Mouse (Mus musculus): ENCODE data around the gene Arsk. TPM values are rescaled to one million over a fixed set of nuclear protein-coding genes. Genes with fewer than 3 reads are reported as not detected.

The Arsk gene
- total and polyA plus RNA-seq, 3 experiments, result 2.7 to 4.3 TPM; not detected in 1

- H3K27ac ChIP-seq (ENCODE audit: control insufficient read depth, low read depth, low read length), result no peak overlapping the region
- H3K9ac ChIP-seq (ENCODE audit: control insufficient read depth, low read depth, low read length, poor library complexity, severe bottlenecking), result no peak overlapping the region
- H3K9me3 ChIP-seq (replicated peaks; ENCODE audit: insufficient read depth, low read length), result no peaks in the 10 kb centered on the region
- no peaks in the 10 kb centered on the region for H3K4me1 ChIP-seq (ENCODE audit: control insufficient read depth in 1 of 2, insufficient read depth in 2 of 2, low read length in 2 of 2)
- H3K36me3 ChIP-seq (ENCODE audit: control insufficient read depth in 1 of 2, insufficient read depth in 2 of 2, low read length in 2 of 2), result no peaks in the 10 kb centered on the region
- no peak overlapping the region for H3K4me3 ChIP-seq (ENCODE audit: control insufficient read depth in 1 of 2, insufficient read depth in 1 of 2, low read depth in 2 of 2, low read length in 2 of 2)
- TF ChIP-seq BHLHE40 (IDR thresholded peaks at IDR 0.05; ENCODE audit: borderline replicate concordance, low read depth, low read length) (no peak), CHD1 (IDR thresholded peaks at IDR 0.05; ENCODE audit: low read depth, low read length) (no peak), UBTF (IDR thresholded peaks at IDR 0.05; ENCODE audit: borderline replicate concordance, insufficient read depth, low read depth, low read length) (no peak), TBP (IDR thresholded peaks at IDR 0.05; ENCODE audit: low read depth, low read length) (no peak)
- no peaks in the 10 kb centered on the region for H3K27me3 ChIP-seq (ENCODE audit: control insufficient read depth in 1 of 2, insufficient read depth in 2 of 2, low read length in 2 of 2)
- no peaks in the 10 kb centered on the region for H3K79me2 ChIP-seq (ENCODE audit: control insufficient read depth, insufficient read depth, low read length, poor library complexity)
- DNase-seq (ENCODE audit: low read depth, low spot score), result no peak
Measured at GRCm38 (mm10) chr13:76062126-76062525, 36.3 kb downstream of the Arsk start.

GRCm38 (mm10) chr13:76059591-76059990 is 38.9 kb downstream of the Arsk start:
- no peaks in the 10 kb centered on the region for H3K27me3 ChIP-seq (ENCODE audit: control insufficient read depth in 1 of 2, insufficient read depth in 2 of 2, low read length in 2 of 2)
- no peak overlapping the region for H3K27ac ChIP-seq (ENCODE audit: control insufficient read depth, low read depth, low read length)
- no peaks in the 10 kb centered on the region for H3K9me3 ChIP-seq (replicated peaks; ENCODE audit: insufficient read depth, low read length)
- H3K4me3 ChIP-seq (ENCODE audit: control insufficient read depth in 1 of 2, insufficient read depth in 1 of 2, low read depth in 2 of 2, low read length in 2 of 2), result no peak overlapping the region
- no peaks in the 10 kb centered on the region for H3K79me2 ChIP-seq (ENCODE audit: control insufficient read depth, insufficient read depth, low read length, poor library complexity)
- H3K9ac ChIP-seq (ENCODE audit: control insufficient read depth, low read depth, low read length, poor library complexity, severe bottlenecking), result no peak overlapping the region
- no peaks in the 10 kb centered on the region for H3K36me3 ChIP-seq (ENCODE audit: control insufficient read depth in 1 of 2, insufficient read depth in 2 of 2, low read length in 2 of 2)
- TF ChIP-seq ELF1 (IDR thresholded peaks at IDR 0.05; ENCODE audit: low read depth, low read length) (no peak), RAD21 (IDR thresholded peaks at IDR 0.05; ENCODE audit: low read depth, low read length) (no peak), ZC3H11A (IDR thresholded peaks at IDR 0.05; ENCODE audit: low read depth, low read length) (no peak)
- no peaks in the 10 kb centered on the region for H3K4me1 ChIP-seq (ENCODE audit: control insufficient read depth in 1 of 2, insufficient read depth in 2 of 2, low read length in 2 of 2)
- DNase-seq (ENCODE audit: low read depth, low spot score), result no peak

- H3K27ac ChIP-seq (ENCODE audit: control insufficient read depth, low read depth, low read length), result no peak overlapping the region
- H3K9ac ChIP-seq (ENCODE audit: control insufficient read depth, low read depth, low read length, poor library complexity, severe bottlenecking), result no peak overlapping the region
- H3K9me3 ChIP-seq (replicated peaks; ENCODE audit: insufficient read depth, low read length), result no peaks in the 10 kb centered on the region
- no peaks in the 10 kb centered on the region for H3K4me1 ChIP-seq (ENCODE audit: control insufficient read depth in 1 of 2, insufficient read depth in 2 of 2, low read length in 2 of 2)
- no peaks in the 10 kb centered on the region for H3K79me2 ChIP-seq (ENCODE audit: control insufficient read depth, insufficient read depth, low read length, poor library complexity)
- no peak for DNase-seq (ENCODE audit: low read depth, low spot score)
- H3K36me3 ChIP-seq (ENCODE audit: control insufficient read depth in 1 of 2, insufficient read depth in 2 of 2, low read length in 2 of 2), result no peaks in the 10 kb centered on the region
- H3K27me3 ChIP-seq (ENCODE audit: control insufficient read depth in 1 of 2, insufficient read depth in 2 of 2, low read length in 2 of 2), result no peaks in the 10 kb centered on the region
- no peak overlapping the region for H3K4me3 ChIP-seq (ENCODE audit: control insufficient read depth in 1 of 2, insufficient read depth in 1 of 2, low read depth in 2 of 2, low read length in 2 of 2)
- TF ChIP-seq MAZ (IDR thresholded peaks at IDR 0.05; ENCODE audit: low read depth, low read length) (no peak), POLR2A (IDR thresholded peaks at IDR 0.05; ENCODE audit: control insufficient read depth in 1 of 2, insufficient read depth in 1 of 2, low read depth in 1 of 2, low read length in 2 of 2, poor library complexity in 1 of 2) (no peak), BHLHE40 (IDR thresholded peaks at IDR 0.05; ENCODE audit: borderline replicate concordance, low read depth, low read length) (no peak), RAD21 (IDR thresholded peaks at IDR 0.05; ENCODE audit: low read depth, low read length) (no peak), POLR2AphosphoS5 (IDR thresholded peaks at IDR 0.05; ENCODE audit: borderline replicate concordance, low read depth, low read length) (no peak), CHD2 (IDR thresholded peaks at IDR 0.05; ENCODE audit: low read length) (no peak), TAL1 (IDR thresholded peaks at IDR 0.05; ENCODE audit: low read length) (no peak), E2F4 (IDR thresholded peaks at IDR 0.05; ENCODE audit: borderline replicate concordance, low read depth, low read length) (no peak), HCFC1 (IDR thresholded peaks at IDR 0.05; ENCODE audit: low read depth, low read length) (no peak), GATA1 (IDR thresholded peaks at IDR 0.05; ENCODE audit: low read depth, low read length) (no peak), GABPA (IDR thresholded peaks at IDR 0.05; ENCODE audit: low read depth, low read length) (no peak), JUND (IDR thresholded peaks at IDR 0.05; ENCODE audit: low read depth, low read length) (no peak), ETS1 (IDR thresholded peaks at IDR 0.05; ENCODE audit: low read depth, low read length) (no peak), USF1 (IDR thresholded peaks at IDR 0.05; ENCODE audit: low read depth, low read length) (no peak), ZC3H11A (IDR thresholded peaks at IDR 0.05; ENCODE audit: low read depth, low read length) (no peak), CTCF (IDR thresholded peaks at IDR 0.05 in 2 of 3, conservative IDR thresholded peaks at IDR 0.05 in 1 of 3; ENCODE audit: control insufficient read depth in 1 of 3, insufficient read depth in 1 of 3, low read depth in 2 of 3, low read length in 3 of 3, poor library complexity in 1 of 3, severe bottlenecking in 1 of 3) (no peak), ZMIZ1 (IDR thresholded peaks at IDR 0.05; ENCODE audit: low read depth, low read length) (no peak), ZKSCAN1 (IDR thresholded peaks at IDR 0.05; ENCODE audit: low read depth, low read length) (no peak), CHD1 (IDR thresholded peaks at IDR 0.05; ENCODE audit: low read depth, low read length) (no peak)
Measured at GRCm38 (mm10) chr13:76057267-76058069, 41.0 kb downstream of the Arsk start.

All from MEL (cell line).